Mouse (Mus musculus) T-helper 1 cell (primary cell): Measurements from ENCODE around the gene Olfr169.
"Not testable (repeated sequence)": the region's sequence is repeated elsewhere in the genome, so short reads cannot be mapped to it uniquely, and the experiment has no call there.

Experiments
- in situ Hi-C: fragments of 300-600 bp; cut with MboI, MseI; formaldehyde crosslinking; loops from one replicate; pipeline ENCODE4 v1.15.1; 2025; ENCODE audit warnings: high pct_unique_total_duplicates

The Olfr169 gene

DNA sequence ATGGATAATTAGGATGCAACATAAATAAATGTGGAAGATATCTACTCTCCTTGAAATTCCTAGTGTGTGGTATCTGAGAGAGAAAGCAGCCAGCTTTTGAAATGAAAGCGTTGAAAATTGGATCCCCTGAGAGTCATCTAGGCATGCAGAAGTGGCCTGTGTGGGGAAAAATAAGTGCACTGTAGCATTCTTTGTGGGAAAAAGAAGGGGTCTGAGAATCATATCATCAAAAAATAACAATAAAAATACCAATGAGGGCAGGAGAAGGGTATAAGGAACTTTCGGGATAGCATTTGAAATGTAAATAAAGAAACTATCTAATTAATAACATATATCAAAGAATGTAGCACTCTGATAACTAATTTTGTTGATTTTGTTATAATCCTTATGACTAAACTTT, at the start of gene Olfr169:
TSS of gene Olfr169 (minus strand) at position 101 of the 400 bp plus-strand sequence.
- in situ Hi-C loops = loop anchor here (5.0 kb wide), 1 partner anchor 41 kb away; the partner anchor contains the start of gene Olfr170

DNA sequence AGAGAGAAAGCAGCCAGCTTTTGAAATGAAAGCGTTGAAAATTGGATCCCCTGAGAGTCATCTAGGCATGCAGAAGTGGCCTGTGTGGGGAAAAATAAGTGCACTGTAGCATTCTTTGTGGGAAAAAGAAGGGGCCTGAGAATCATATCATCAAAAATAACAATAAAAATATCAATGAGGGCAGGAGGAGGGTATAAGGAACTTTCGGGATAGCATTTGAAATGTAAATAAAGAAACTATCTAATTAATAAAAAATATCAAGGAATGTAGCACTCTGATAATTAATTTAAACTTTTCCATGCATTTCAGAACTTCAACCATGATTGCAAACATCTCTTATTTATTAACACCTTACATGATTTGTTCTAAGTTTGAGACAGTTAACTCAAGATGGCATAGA, 40.2 kb upstream of the Olfr169 start, which contains the start of gene Olfr170:
TSS of gene Olfr170 (minus strand) at position 101 of the 400 bp plus-strand sequence.
- in situ Hi-C loops = loop anchor here (5.0 kb wide), 1 partner anchor 39 kb away; the partner anchor contains the start of gene Olfr169

DNA sequence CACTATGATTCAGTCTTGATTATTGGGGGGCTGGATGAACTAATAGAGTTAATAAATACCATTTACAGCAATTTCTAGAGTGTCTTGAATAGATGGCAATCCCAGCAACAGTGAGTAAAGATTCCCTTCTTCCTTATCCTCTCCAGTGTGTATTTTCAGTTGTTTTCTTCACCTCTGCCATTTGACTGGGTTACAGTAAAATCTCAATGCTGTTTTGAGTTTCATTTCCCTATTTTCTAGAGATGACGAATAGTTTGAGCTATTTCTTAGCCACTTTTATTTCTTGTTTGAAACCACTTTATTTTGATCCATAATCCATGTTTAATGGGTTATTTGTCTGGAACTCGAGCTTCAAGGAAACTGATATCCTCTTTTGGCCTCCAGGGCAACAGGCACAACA, 31.6 kb upstream of the Olfr169 start:
- in situ Hi-C loops = no loop called here

DNA sequence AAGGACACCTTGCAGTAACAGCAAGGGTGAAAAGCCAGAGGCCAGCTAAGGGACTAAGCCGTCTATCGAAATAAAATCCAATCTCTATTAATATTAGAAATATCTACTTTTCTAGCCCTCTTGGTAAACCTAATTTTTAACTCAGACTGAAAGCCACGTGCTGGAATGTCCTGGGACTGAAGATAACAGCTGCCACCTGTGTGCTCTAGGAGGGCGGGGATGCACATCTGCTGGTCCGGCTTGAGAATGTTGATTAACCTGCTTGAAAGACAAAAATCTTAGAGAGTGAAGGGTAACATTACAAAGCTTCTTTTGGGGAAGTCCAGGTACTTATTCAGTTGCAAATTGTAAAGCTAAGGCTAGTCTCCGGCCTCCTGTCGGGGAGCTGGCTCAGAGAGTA, 18.2 kb downstream of the Olfr169 start:
- in situ Hi-C loops = not testable (repeated sequence)

DNA sequence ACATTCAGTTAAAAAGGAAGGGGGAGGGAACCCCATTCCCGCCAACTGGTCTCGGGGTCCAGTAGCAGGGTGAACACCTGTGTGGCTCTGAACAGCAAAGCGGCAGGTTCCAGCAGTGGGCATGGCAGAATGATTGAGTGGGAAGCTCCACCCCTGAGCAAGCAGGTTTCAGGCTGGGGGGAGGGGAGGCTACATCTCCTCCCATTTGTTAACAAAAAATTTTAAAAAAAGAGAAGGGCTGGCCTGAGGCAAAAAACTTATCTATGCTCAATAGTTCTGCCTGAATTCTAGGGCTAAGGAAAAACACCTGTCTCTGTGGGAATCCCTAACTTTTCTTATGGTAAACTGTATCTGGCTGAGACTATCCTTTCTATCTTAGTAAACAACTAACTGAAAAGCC, 19.4 kb downstream of the Olfr169 start:
- in situ Hi-C loops = not testable (repeated sequence)

DNA sequence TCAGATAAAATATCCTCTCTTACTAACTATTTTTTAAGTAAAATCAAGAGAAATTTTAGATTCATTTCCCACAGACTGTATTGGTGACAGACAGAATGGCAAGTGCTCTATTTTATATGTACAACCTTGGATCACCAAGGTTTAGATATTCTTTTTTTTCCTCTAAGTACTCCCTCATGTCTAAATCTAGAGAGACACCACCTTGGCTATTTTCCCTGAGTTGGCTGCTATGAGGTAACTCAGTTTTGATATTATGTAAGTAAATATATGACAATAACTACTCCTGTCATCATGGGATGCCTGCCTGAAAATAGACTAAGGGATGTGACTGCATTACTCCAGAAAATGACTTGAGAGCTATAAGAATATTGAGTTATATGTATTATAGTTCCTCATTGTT, 36.2 kb downstream of the Olfr169 start, which contains the start of gene Olfr168:
TSS of gene Olfr168 (minus strand) at position 101 of the 400 bp plus-strand sequence.
- in situ Hi-C loops = no loop called here

DNA sequence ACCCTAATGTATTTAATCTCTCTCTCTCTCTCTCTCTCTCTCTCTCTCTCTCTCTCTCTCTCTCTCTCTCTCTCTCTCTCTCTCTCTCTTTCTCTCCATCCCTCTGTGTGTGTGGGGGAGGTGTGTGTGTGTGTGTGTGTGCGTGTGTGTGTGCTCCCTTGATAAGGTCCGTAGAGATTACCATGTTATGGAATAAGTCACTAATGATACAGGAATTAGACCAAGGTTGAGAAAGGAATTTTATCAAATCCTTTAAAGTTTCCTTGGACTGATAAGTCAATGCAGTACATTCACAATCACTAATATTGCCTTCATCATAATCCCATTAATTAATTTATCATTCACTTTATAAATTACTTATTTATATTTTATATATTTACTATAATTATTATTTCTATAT, 49.4 kb downstream of the Olfr169 start, which contains the start of gene Olfr167:
TSS of gene Olfr167 (minus strand) at position 101 of the 400 bp plus-strand sequence.
- in situ Hi-C loops = no loop called here
